Mouse (Mus musculus): ENCODE measurements around the gene Cnr2. TPM values are rescaled to one million over a fixed set of nuclear protein-coding genes. Genes with fewer than 3 reads are reported as not detected.

Cnr2 gene
- polyA plus RNA-seq, 1 experiment = 0.16 TPM

- Histone ChIP-seq H3K9me3 (replicated peaks; ENCODE audit: control insufficient read depth, insufficient read depth, low read length, poor library complexity, severe bottlenecking) (no peaks in the 10 kb centered on the region), H3K9ac (ENCODE audit: low read depth, poor library complexity, severe bottlenecking) (peak overlapping the region; percentile 81), H3K4me3 (ENCODE audit: low read depth, low read length) (peak overlapping the region; percentile 97), H3K4me1 (ENCODE audit: control insufficient read depth, insufficient read depth, low read length) (no peaks in the 10 kb centered on the region), H3K27me3 (ENCODE audit: control insufficient read depth, insufficient read depth, low read length, poor library complexity, severe bottlenecking) (no peaks in the 10 kb centered on the region), H3K36me3 (ENCODE audit: control insufficient read depth, insufficient read depth, low read length, poor library complexity, severe bottlenecking) (0 out of 2 replicates have a peak, but pooled peaks cover 6% of the 10 kb centered on the region), H3K27ac (ENCODE audit: insufficient read depth, low read length) (peak overlapping the region; percentile 63)
- TF ChIP-seq CTCF (IDR thresholded peaks at IDR 0.05; ENCODE audit: low read depth, low read length) (no peak), EP300 (IDR thresholded peaks at IDR 0.05; ENCODE audit: insufficient read depth, low read depth, low read length) (no peak), POLR2A (IDR thresholded peaks at IDR 0.05; ENCODE audit: insufficient read depth, low read length) (no peak)
Observed at GRCm38 (mm10) chr4:135962946-135963345, 67.8 kb downstream of the Cnr2 start.

DNA sequence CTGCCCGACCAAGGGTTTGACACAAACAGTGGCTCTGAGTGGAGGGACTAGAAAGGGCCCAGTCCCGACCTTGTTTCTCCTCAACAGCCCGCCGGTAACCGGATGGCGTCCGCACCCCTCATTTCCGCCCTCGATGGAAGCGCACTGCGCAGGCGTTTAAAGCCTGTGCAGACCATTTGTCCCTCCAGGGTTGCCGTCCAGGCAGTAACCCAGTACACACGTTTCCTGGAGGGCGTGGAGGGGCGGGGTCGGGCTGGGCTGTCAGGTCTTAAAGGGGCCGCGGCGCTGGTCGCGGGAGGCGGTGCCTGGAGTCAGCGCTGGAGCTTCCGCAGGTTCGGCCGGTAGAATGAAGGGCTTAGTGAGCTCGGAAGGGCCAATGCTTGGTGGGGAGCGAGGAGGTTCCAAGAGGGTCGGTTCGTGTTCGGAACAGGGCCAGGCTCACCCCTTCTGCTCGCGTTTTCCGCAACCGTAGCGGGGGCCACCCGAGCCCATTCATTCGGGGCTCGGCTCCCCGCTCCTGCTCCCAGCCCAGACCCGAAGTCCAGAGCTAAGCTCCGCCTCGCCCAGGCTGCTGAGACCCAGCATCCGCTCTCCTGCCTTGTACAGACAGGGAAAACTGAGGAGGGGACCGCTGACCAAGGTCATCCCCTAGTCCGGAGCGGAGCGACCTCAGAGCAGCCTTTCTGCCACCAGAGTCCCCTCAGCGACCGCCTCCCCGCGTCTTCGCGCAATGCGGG lies 68.4 kb downstream of the Cnr2 start, which contains the start of gene Gale:
TSS of gene Gale (plus strand) at position 271 of the 737 bp plus-strand sequence.
- H3K4me3 ChIP-seq (ENCODE audit: low read depth, low read length) = peak within 1 kb of the TSS; percentile 97
- H3K36me3 ChIP-seq (ENCODE audit: control insufficient read depth, insufficient read depth, low read length, poor library complexity, severe bottlenecking) = peaks cover 7% of the 10 kb centered on the region; the same call in 1 of the 2 replicates
- H3K4me1 ChIP-seq (ENCODE audit: control insufficient read depth, insufficient read depth, low read length) = no peaks in the 10 kb centered on the region
- peak within 1 kb of the TSS; percentile 81 for H3K9ac ChIP-seq (ENCODE audit: low read depth, poor library complexity, severe bottlenecking)
- H3K9me3 ChIP-seq (replicated peaks; ENCODE audit: control insufficient read depth, insufficient read depth, low read length, poor library complexity, severe bottlenecking) = no peaks in the 10 kb centered on the region
- H3K27me3 ChIP-seq (ENCODE audit: control insufficient read depth, insufficient read depth, low read length, poor library complexity, severe bottlenecking) = no peaks in the 10 kb centered on the region
- no peak for TF ChIP-seq CTCF (IDR thresholded peaks at IDR 0.05; ENCODE audit: low read depth, low read length)
- peak; percentile 49 for TF ChIP-seq POLR2A (IDR thresholded peaks at IDR 0.05; ENCODE audit: insufficient read depth, low read length)
- 0 out of 2 replicates have a peak, but pooled peaks have one; percentile 6 for TF ChIP-seq EP300 (IDR thresholded peaks at IDR 0.05; ENCODE audit: insufficient read depth, low read depth, low read length)
- H3K27ac ChIP-seq (ENCODE audit: insufficient read depth, low read length) = peak within 1 kb of the TSS; percentile 63

GRCm38 (mm10) chr4:135964426-135964825 lies 69.2 kb downstream of the Cnr2 start:
- Histone ChIP-seq H3K9me3 (replicated peaks; ENCODE audit: control insufficient read depth, insufficient read depth, low read length, poor library complexity, severe bottlenecking) (no peaks in the 10 kb centered on the region), H3K27ac (ENCODE audit: insufficient read depth, low read length) (no peak overlapping the region), H3K27me3 (ENCODE audit: control insufficient read depth, insufficient read depth, low read length, poor library complexity, severe bottlenecking) (no peaks in the 10 kb centered on the region), H3K36me3 (ENCODE audit: control insufficient read depth, insufficient read depth, low read length, poor library complexity, severe bottlenecking) (peaks cover 13% of the 10 kb centered on the region; the same call in 1 of the 2 replicates), H3K4me1 (ENCODE audit: control insufficient read depth, insufficient read depth, low read length) (no peaks in the 10 kb centered on the region), H3K4me3 (ENCODE audit: low read depth, low read length) (peak overlapping the region; percentile 86), H3K9ac (ENCODE audit: low read depth, poor library complexity, severe bottlenecking) (peak overlapping the region; percentile 81)
- no peak for TF ChIP-seq CTCF (IDR thresholded peaks at IDR 0.05; ENCODE audit: low read depth, low read length)
- no peak for TF ChIP-seq EP300 (IDR thresholded peaks at IDR 0.05; ENCODE audit: insufficient read depth, low read depth, low read length)
- TF ChIP-seq POLR2A (IDR thresholded peaks at IDR 0.05; ENCODE audit: insufficient read depth, low read length) = no peak

- no peak overlapping the region for H3K9ac ChIP-seq (ENCODE audit: low read depth, poor library complexity, severe bottlenecking)
- TF ChIP-seq POLR2A (IDR thresholded peaks at IDR 0.05; ENCODE audit: insufficient read depth, low read length) (no peak), CTCF (IDR thresholded peaks at IDR 0.05; ENCODE audit: low read depth, low read length) (no peak), EP300 (IDR thresholded peaks at IDR 0.05; ENCODE audit: insufficient read depth, low read depth, low read length) (no peak)
- H3K36me3 ChIP-seq (ENCODE audit: control insufficient read depth, insufficient read depth, low read length, poor library complexity, severe bottlenecking) = peaks cover 16% of the 10 kb centered on the region; the same call in 1 of the 2 replicates
- H3K4me3 ChIP-seq (ENCODE audit: low read depth, low read length) = no peak overlapping the region
- no peaks in the 10 kb centered on the region for H3K27me3 ChIP-seq (ENCODE audit: control insufficient read depth, insufficient read depth, low read length, poor library complexity, severe bottlenecking)
- no peaks in the 10 kb centered on the region for H3K9me3 ChIP-seq (replicated peaks; ENCODE audit: control insufficient read depth, insufficient read depth, low read length, poor library complexity, severe bottlenecking)
- no peak overlapping the region for H3K27ac ChIP-seq (ENCODE audit: insufficient read depth, low read length)
- no peaks in the 10 kb centered on the region for H3K4me1 ChIP-seq (ENCODE audit: control insufficient read depth, insufficient read depth, low read length)
Observed at GRCm38 (mm10) chr4:135965113-135965512, 69.9 kb downstream of the Cnr2 start.

DNA sequence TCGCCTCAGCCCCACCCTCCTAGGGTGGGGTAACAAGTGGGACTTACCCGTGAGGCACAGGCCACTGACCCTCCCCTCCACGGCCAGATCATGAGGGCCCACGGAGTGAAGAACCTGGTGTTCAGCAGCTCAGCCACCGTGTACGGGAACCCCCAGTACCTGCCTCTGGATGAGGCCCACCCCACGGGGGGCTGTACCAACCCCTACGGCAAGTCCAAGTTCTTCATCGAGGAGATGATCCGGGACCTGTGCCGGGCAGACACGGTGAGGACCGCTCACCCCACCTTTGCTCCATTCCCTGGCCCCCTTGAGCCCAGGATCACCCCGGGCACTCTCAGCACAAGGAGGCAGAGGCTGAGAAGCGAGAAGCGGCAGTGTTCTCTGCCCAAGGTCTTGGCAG lies 71.1 kb downstream of the Cnr2 start:
- TF ChIP-seq CTCF (IDR thresholded peaks at IDR 0.05; ENCODE audit: low read depth, low read length) (no peak), EP300 (IDR thresholded peaks at IDR 0.05; ENCODE audit: insufficient read depth, low read depth, low read length) (no peak), POLR2A (IDR thresholded peaks at IDR 0.05; ENCODE audit: insufficient read depth, low read length) (no peak)
- H3K36me3 ChIP-seq (ENCODE audit: control insufficient read depth, insufficient read depth, low read length, poor library complexity, severe bottlenecking) = peaks cover 20% of the 10 kb centered on the region; the same call in 1 of the 2 replicates
- H3K4me3 ChIP-seq (ENCODE audit: low read depth, low read length) = no peak overlapping the region

More for the DNA sequence above, 71.1 kb downstream of the Cnr2 start:
- no peaks in the 10 kb centered on the region for H3K9me3 ChIP-seq (replicated peaks; ENCODE audit: control insufficient read depth, insufficient read depth, low read length, poor library complexity, severe bottlenecking)
- H3K4me1 ChIP-seq (ENCODE audit: control insufficient read depth, insufficient read depth, low read length) = peaks cover 1% of the 10 kb centered on the region
- H3K9ac ChIP-seq (ENCODE audit: low read depth, poor library complexity, severe bottlenecking) = no peak overlapping the region
- no peak overlapping the region for H3K27ac ChIP-seq (ENCODE audit: insufficient read depth, low read length)
- no peaks in the 10 kb centered on the region for H3K27me3 ChIP-seq (ENCODE audit: control insufficient read depth, insufficient read depth, low read length, poor library complexity, severe bottlenecking)
